8 mouse cellular contexts compared by ENCODE assay signal in the genomic region with DNA sequence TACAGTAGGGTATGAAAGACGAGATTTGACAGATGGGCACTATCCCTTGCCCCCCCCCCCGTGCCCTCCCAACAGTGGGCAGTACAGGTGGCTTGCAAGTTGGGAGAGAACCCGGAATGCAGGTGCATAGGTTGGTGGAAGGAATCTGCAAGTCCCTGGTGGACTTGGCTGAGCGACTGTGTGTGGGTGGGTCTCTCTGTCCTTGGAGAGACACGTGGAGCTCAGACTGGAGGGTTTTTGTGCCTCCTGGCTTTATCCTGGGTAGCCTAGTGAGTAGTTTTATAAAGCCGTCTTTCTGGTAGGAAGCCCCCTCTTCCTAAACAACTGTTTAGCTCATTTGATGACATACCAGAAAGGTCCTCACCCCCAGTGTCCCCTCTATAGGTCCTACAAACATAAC. TPM values are rescaled to one million over a fixed set of nuclear protein-coding genes. Genes with fewer than 3 reads are reported as not detected.
DNase-seq lines count a peak whose midpoint lies in the region; ATAC-seq and TF ChIP-seq lines count a peak whose summit lies in the region.

No protein-coding gene starts in this region.

- no peaks in the 10 kb centered on the region for H3K36me3 ChIP-seq in neural tube, embryonic 11.5 days (ENCODE audit: control insufficient read depth, insufficient read depth, low read length)
- H3K36me3 ChIP-seq in hindbrain, embryonic 16.5 days (ENCODE audit: control insufficient read depth, insufficient read depth, low read length): no peaks in the 10 kb centered on the region
- H3K36me3 ChIP-seq in myocyte (ENCODE audit: control insufficient read depth, insufficient read depth): no peaks in the 10 kb centered on the region

- peak overlapping the region; percentile 98 for H3K4me2 ChIP-seq in neural tube, embryonic 11.5 days (ENCODE audit: low read depth)
- peak overlapping the region; percentile 84 for H3K4me2 ChIP-seq in hindbrain, embryonic 16.5 days (ENCODE audit: low read length)
- peak overlapping the region; percentile 85 for H3K4me2 ChIP-seq in myocyte (ENCODE audit: low read depth)

- no peaks in the 10 kb centered on the region for H3K9me3 ChIP-seq in neural tube, embryonic 11.5 days (ENCODE audit: control insufficient read depth, low read length)
- no peaks in the 10 kb centered on the region for H3K9me3 ChIP-seq in hindbrain, embryonic 16.5 days (ENCODE audit: control insufficient read depth, low read length)

- H3K4me3 ChIP-seq in cerebellum, adult 2 months (replicated peaks; ENCODE audit: insufficient read depth, low read depth, low read length): peak overlapping the region; percentile 67
- H3K4me3 ChIP-seq in neural tube, embryonic 11.5 days (ENCODE audit: low read depth, low read length): peak overlapping the region; percentile 75
- peak overlapping the region; percentile 77 for H3K4me3 ChIP-seq in hindbrain, embryonic 16.5 days (ENCODE audit: low read length)
- peak overlapping the region; percentile 96 for H3K4me3 ChIP-seq in myocyte

- H3K79me2 ChIP-seq in myocyte (ENCODE audit: control insufficient read depth, insufficient read depth): no peaks in the 10 kb centered on the region

- H3K27me3 ChIP-seq in cerebellum, adult 2 months (ENCODE audit: control insufficient read depth, insufficient read depth, low read length): no peaks in the 10 kb centered on the region
- H3K27me3 ChIP-seq in neural tube, embryonic 11.5 days (ENCODE audit: control insufficient read depth, insufficient read depth, low read length): no peaks in the 10 kb centered on the region
- H3K27me3 ChIP-seq in hindbrain, embryonic 16.5 days (replicated peaks; ENCODE audit: control insufficient read depth, insufficient read depth, low read length): 0 out of 2 replicates have a peak, but pooled peaks cover 2% of the 10 kb centered on the region
- H3K27me3 ChIP-seq in myocyte (ENCODE audit: control insufficient read depth, insufficient read depth, insufficient read length): no peaks in the 10 kb centered on the region

- DNase-seq in cerebellum, adult 2 months: peak in 1 of 2 experiments; percentile 45
- DNase-seq in cerebellum, adult 9-10 months: no peak
- DNase-seq in neural tube, embryonic 11.5 days (ENCODE audit: low spot score): no peak
- no peak for DNase-seq in neural tube, embryonic 10.5 days (ENCODE audit: extremely low spot score, low spot score)
- DNase-seq in thymus, postnatal 10 days (ENCODE audit: low spot score in 2 of 2): no peak
- DNase-seq in adrenal gland, adult 2 months: no peak

- peak overlapping the region; percentile 81 for H3K9ac ChIP-seq in neural tube, embryonic 11.5 days (ENCODE audit: low read length)
- H3K9ac ChIP-seq in hindbrain, embryonic 16.5 days (ENCODE audit: low read depth, low read length): peak overlapping the region; percentile 90

- no peak for ATAC-seq in neural tube, embryonic 11.5 days (ENCODE audit: insufficient read depth, low FRiP score, low TSS enrichment)
- ATAC-seq in hindbrain, embryonic 16.5 days: no peak

- peak overlapping the region; percentile 94 for H3K27ac ChIP-seq in cerebellum, adult 2 months (ENCODE audit: insufficient read depth, low read length)
- H3K27ac ChIP-seq in neural tube, embryonic 11.5 days (ENCODE audit: low read depth, low read length): no peak overlapping the region; the same call in 1 of the 2 replicates
- no peak overlapping the region; the same call in 1 of the 2 replicates for H3K27ac ChIP-seq in hindbrain, embryonic 16.5 days (ENCODE audit: low read depth, low read length)

- TF ChIP-seq CTCF in cerebellum, adult 2 months (IDR thresholded peaks at IDR 0.05; ENCODE audit: borderline replicate concordance, insufficient read depth, low read depth, low read length): no peak

- no peak for TF ChIP-seq POLR2A in cerebellum, adult 2 months (IDR thresholded peaks at IDR 0.05; ENCODE audit: borderline replicate concordance, insufficient read depth, low read length)
- no peak for TF ChIP-seq POLR2A in myocyte (IDR thresholded peaks at IDR 0.05; ENCODE audit: insufficient read length, low read depth)

- WGBS in cerebellum, adult 2 months: 4% methylated on average over 6 of the region's 6 CpGs
- WGBS in neural tube, embryonic 11.5 days: 21% methylated on average over 6 of the region's 6 CpGs
- 16% methylated on average over 6 of the region's 6 CpGs for WGBS in hindbrain, embryonic 16.5 days

- no peak overlapping the region for H3ac ChIP-seq in myocyte (ENCODE audit: control insufficient read depth, insufficient read length)

- peaks cover 10% of the 10 kb centered on the region for H3K4me1 ChIP-seq in cerebellum, adult 2 months (ENCODE audit: control insufficient read depth, insufficient read depth, low read length)
- H3K4me1 ChIP-seq in neural tube, embryonic 11.5 days (ENCODE audit: control insufficient read depth, insufficient read depth, low read length): peaks cover 21% of the 10 kb centered on the region
- peaks cover 20% of the 10 kb centered on the region for H3K4me1 ChIP-seq in hindbrain, embryonic 16.5 days (ENCODE audit: control insufficient read depth, insufficient read depth, low read depth, low read length)

TF ChIP-seq in myocyte, 11 proteins besides CTCF, POLR2A, EP300 and RAD21:
- TF ChIP-seq SRF (IDR thresholded peaks at IDR 0.05; ENCODE audit: control insufficient read depth, insufficient read length, low read depth) (no peak), TCF3 (IDR thresholded peaks at IDR 0.05; ENCODE audit: insufficient read length, low read depth) (no peak), USF1 (IDR thresholded peaks at IDR 0.05; ENCODE audit: low read depth) (no peak), REST (IDR thresholded peaks at IDR 0.05; ENCODE audit: insufficient read depth, insufficient read length) (no peak), MAX (IDR thresholded peaks at IDR 0.05; ENCODE audit: low read depth) (no peak), CEBPB (IDR thresholded peaks at IDR 0.05; ENCODE audit: insufficient read depth, poor library complexity, severe bottlenecking) (no peak), MYOD1 (IDR thresholded peaks at IDR 0.05; ENCODE audit: control insufficient read depth in 1 of 3, insufficient read length in 2 of 3, low read depth in 2 of 3) (no peak), E2F4 (IDR thresholded peaks at IDR 0.05; ENCODE audit: insufficient read depth) (no peak), POLR2AphosphoS2 (IDR thresholded peaks at IDR 0.05; ENCODE audit: insufficient read length, low read depth) (no peak), MYOG (IDR thresholded peaks at IDR 0.05; ENCODE audit: control insufficient read depth in 1 of 3, insufficient read depth in 1 of 3, insufficient read length in 2 of 3, low read depth in 2 of 3) (no peak), TCF12 (IDR thresholded peaks at IDR 0.05; ENCODE audit: insufficient read depth, poor library complexity, severe bottlenecking) (no peak)
TF ChIP-seq in myocyte: peak in this region for 0.

RNA-seq across cellular contexts. Expression of gene Prkce, which starts 1.5 kb away (rescaled TPM):
- 53.7 and 53.8 TPM in 2 replicates for polyA plus RNA-seq in cerebellum, adult 2 months (2012; rRNA removed)
- polyA plus RNA-seq in neural tube, embryonic 11.5 days (2014; fragmentation: Nextera tagmentation; extraction: Ambion mirVana): 13.3 and 14.8 TPM in 2 replicates
- 35.7 and 36.4 TPM in 2 replicates for polyA plus RNA-seq in hindbrain, embryonic 16.5 days (2015; fragmentation: Nextera tagmentation; extraction: Ambion mirVana)
- 1.9 TPM for polyA plus RNA-seq in myocyte (2012; fragmentation: generic; extraction: Trizol)
- total RNA-seq in adrenal gland, adult 2 months (2021): 10 to 100 TPM; 17.5 to 20.5 TPM
- 4.0 and 4.5 TPM in 2 replicates for polyA plus RNA-seq in adrenal gland, adult 2 months (2012; rRNA removed)

RNA-seq across cellular contexts. Expression of gene Srbd1, which starts 24.1 kb away (rescaled TPM):
- 5.3 and 5.9 TPM in 2 replicates for polyA plus RNA-seq in cerebellum, adult 2 months (2012; rRNA removed)
- polyA plus RNA-seq in neural tube, embryonic 11.5 days (2014; fragmentation: Nextera tagmentation; extraction: Ambion mirVana): 9.7 and 12.0 TPM in 2 replicates
- polyA plus RNA-seq in hindbrain, embryonic 16.5 days (2015; fragmentation: Nextera tagmentation; extraction: Ambion mirVana): 13.3 and 13.7 TPM in 2 replicates
- 6.1 TPM for polyA plus RNA-seq in myocyte (2012; fragmentation: generic; extraction: Trizol)
- total RNA-seq in adrenal gland, adult 2 months (2021): 10 to 100 TPM; 13.8 to 18.2 TPM
- polyA plus RNA-seq in adrenal gland, adult 2 months (2012; rRNA removed): 0.75 and 1.3 TPM in 2 replicates
